Mouse (Mus musculus): ENCODE results near the gene Gm42906.

DNA sequence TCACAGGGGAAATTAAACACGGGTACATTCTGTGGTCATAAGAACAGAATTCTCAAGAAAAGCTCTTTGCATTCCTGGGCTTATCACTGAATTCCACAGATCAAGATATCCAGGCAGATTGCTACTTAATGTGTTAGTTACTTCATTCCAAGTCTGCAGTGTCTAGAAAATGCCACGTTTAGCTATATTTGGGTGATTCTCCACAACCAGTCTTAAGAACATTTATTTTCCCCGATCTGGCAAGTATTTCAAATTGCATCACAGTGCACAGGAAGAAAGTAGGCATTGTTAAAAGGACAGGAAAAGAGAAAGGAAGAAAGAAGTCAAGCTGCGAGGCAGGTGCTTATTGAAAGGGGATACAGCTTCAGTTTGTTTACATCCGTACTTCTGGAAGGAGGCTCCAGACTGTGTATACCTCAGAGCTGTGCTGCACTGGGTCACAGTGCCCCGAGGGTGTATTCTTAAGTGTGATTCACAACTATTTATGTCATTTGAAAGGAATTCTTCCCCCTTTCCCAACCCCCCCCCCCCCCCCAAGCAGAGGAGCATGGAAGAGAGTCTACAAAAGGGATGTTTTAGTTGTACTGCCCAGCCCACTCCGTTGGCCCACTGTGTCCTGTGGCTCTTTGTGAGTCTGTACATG is 373.7 kb downstream of the Gm42906 start:
- no peak for TF ChIP-seq CTCF (IDR thresholded peaks at IDR 0.05; ENCODE audit: low read depth)
- no peak for TF ChIP-seq EP300 (IDR thresholded peaks at IDR 0.05; ENCODE audit: low read depth)

Measured in liver, postnatal 0 days (tissue).